Mouse (Mus musculus): ENCODE results near the gene Gm7137.

GRCm38 (mm10) chr10:77788621-77789020, 621 bp upstream of the Gm7137 start:
- TF ChIP-seq POLR2A (IDR thresholded peaks at IDR 0.05; ENCODE audit: borderline replicate concordance, low read depth, low read length) (no peak), CTCF (IDR thresholded peaks at IDR 0.05; ENCODE audit: low read depth, low read length) (no peak)

All from bone marrow macrophage, adult 2 months (primary cell).